Comparison of ENCODE assay signal across 32 mouse cellular contexts in the genomic region with DNA sequence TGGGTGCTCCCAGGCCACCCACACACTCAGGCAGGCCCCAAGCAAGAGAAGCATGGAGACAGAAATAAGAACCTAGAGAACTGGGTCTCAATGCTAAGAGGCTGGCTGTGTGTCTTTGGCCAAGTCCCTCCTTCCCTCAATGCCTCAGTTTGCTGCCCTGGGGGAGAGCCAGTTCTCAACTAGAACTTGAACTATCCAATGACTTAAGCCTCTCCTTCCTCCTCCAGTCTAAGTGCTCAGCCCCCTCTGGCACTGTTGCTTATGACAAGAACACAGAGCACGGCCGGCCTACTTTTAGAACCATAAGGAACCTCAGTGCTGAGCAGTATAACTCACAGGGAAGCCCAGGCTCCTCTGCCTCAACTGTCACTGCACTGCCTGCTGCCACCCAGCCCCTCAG. TPM values are rescaled to one million over a fixed set of nuclear protein-coding genes. Genes with fewer than 3 reads are reported as not detected.
DNase-seq lines count a peak whose midpoint lies in the region; ATAC-seq and TF ChIP-seq lines count a peak whose summit lies in the region.
"Had no signal": no experiment of that assay in that cellular context is flagged by ENCODE, and none has a peak within 500 bp of the region (broad histone marks: within the 10 kb centered on the region; RNA-seq: fewer than 3 reads in every experiment).

No protein-coding gene starts in this region.

- H3K4me3 ChIP-seq in gastrocnemius, adult 2 months = no peak overlapping the region
- no peak overlapping the region for H3K4me3 ChIP-seq in kidney, embryonic 16.5 days (ENCODE audit: low read length)
- no peak overlapping the region for H3K4me3 ChIP-seq in lung, postnatal 0 days (ENCODE audit: low read depth, low read length)
- H3K4me3 ChIP-seq: embryonic facial prominence, embryonic 10.5 days; embryonic facial prominence, embryonic 13.5 days; erythroblast, embryonic 14.5 days; forebrain, embryonic 12.5 days; forebrain, embryonic 15.5 days; heart, adult 2 months; heart, embryonic 10.5 days; hindbrain, embryonic 10.5 days; hindbrain, embryonic 13.5 days had no signal

- H3K27me3 ChIP-seq in kidney, embryonic 16.5 days (ENCODE audit: insufficient read depth, low read length) = no peaks in the 10 kb centered on the region
- H3K27me3 ChIP-seq in lung, postnatal 0 days (replicated peaks; ENCODE audit: insufficient read depth, low read length) = 0 out of 2 replicates have a peak, but pooled peaks cover 4% of the 10 kb centered on the region
- H3K27me3 ChIP-seq: CH12.LX; embryonic facial prominence, embryonic 13.5 days; forebrain, embryonic 15.5 days; hindbrain, embryonic 13.5 days; Patski had no signal

- DNase-seq in gastrocnemius, postnatal 25 days = peak; percentile 11
- no peak for DNase-seq in gastrocnemius, adult 2 months
- DNase-seq in kidney, adult 9 months = no peak
- DNase-seq in lung, postnatal 0 days (ENCODE audit: low spot score) = peak; percentile 26
- no peak for DNase-seq in lung, postnatal 4 days
- peak; percentile 67 for DNase-seq in adipocyte (ENCODE audit: low spot score)
- DNase-seq: adrenal gland, adult 8-10 months; adrenal gland, postnatal 25 days; B cell, adult 2 months; cerebellum, adult 11-12 months; cerebellum, adult 8-10 months; cerebellum, postnatal 10 days; cerebellum, postnatal 36 days; embryo, embryonic 11 days; gastrocnemius, postnatal 36 days; heart, adult 2 months; heart, postnatal 10 days; heart, postnatal 36 days had no signal

- intact Hi-C loops in gastrocnemius, adult 2 months (cut with DNase I) = loop anchor here (10.0 kb wide), 1 partner anchor 279 kb away; no protein-coding TSS in a partner anchor

- TF ChIP-seq CTCF in gastrocnemius, adult 2 months (IDR thresholded peaks at IDR 0.05) = no peak
- TF ChIP-seq CTCF in lung, postnatal 0 days (IDR thresholded peaks at IDR 0.05) = no peak

- H3K4me2 ChIP-seq in kidney, embryonic 16.5 days (replicated peaks; ENCODE audit: low read depth, low read length) = no peak overlapping the region
- no peak overlapping the region for H3K4me2 ChIP-seq in lung, postnatal 0 days (replicated peaks; ENCODE audit: low read depth, low read length)
- H3K4me2 ChIP-seq: embryonic facial prominence, embryonic 13.5 days; forebrain, embryonic 12.5 days; forebrain, embryonic 15.5 days; hindbrain, embryonic 13.5 days had no signal

- H3K9me3 ChIP-seq in kidney, embryonic 16.5 days (ENCODE audit: low read length) = no peaks in the 10 kb centered on the region
- no peaks in the 10 kb centered on the region for H3K9me3 ChIP-seq in lung, postnatal 0 days (ENCODE audit: low read length)
- H3K9me3 ChIP-seq: embryonic facial prominence, embryonic 10.5 days; embryonic facial prominence, embryonic 13.5 days; forebrain, embryonic 12.5 days; forebrain, embryonic 15.5 days; G1E; heart, embryonic 10.5 days; hindbrain, embryonic 10.5 days; hindbrain, embryonic 13.5 days had no signal

- ATAC-seq in kidney, embryonic 16.5 days (ENCODE audit: low FRiP score, low TSS enrichment) = no peak
- 0 out of 2 replicates have a peak, but pooled peaks have one; percentile 3 for ATAC-seq in lung, postnatal 0 days
- ATAC-seq: forebrain, embryonic 15.5 days; hindbrain, embryonic 16.5 days; Patski had no signal

- H3K4me1 ChIP-seq in kidney, embryonic 16.5 days (ENCODE audit: insufficient read depth, low read length) = no peaks in the 10 kb centered on the region
- no peaks in the 10 kb centered on the region for H3K4me1 ChIP-seq in lung, postnatal 0 days (ENCODE audit: insufficient read depth, low read depth, low read length)
- H3K4me1 ChIP-seq: forebrain, embryonic 12.5 days had no signal

- WGBS in kidney, embryonic 16.5 days = 69% methylated on average over 2 of the region's 2 CpGs
- WGBS in lung, postnatal 0 days = 68% methylated on average over 2 of the region's 2 CpGs

- no peak for TF ChIP-seq EP300 in lung, postnatal 0 days (IDR thresholded peaks at IDR 0.05)

- no peak overlapping the region for H3K27ac ChIP-seq in gastrocnemius, adult 2 months
- peak overlapping the region; percentile 17; the same call in 1 of the 2 replicates for H3K27ac ChIP-seq in kidney, embryonic 16.5 days (ENCODE audit: low read length)
- H3K27ac ChIP-seq in lung, postnatal 0 days (ENCODE audit: low read length) = no peak overlapping the region
- H3K27ac ChIP-seq: embryonic facial prominence, embryonic 10.5 days; embryonic facial prominence, embryonic 13.5 days; forebrain, embryonic 12.5 days; forebrain, embryonic 15.5 days; heart, adult 2 months; heart, embryonic 10.5 days; hindbrain, embryonic 10.5 days; hindbrain, embryonic 13.5 days had no signal

- H3K36me3 ChIP-seq in kidney, embryonic 16.5 days (ENCODE audit: insufficient read depth, low read length) = no peaks in the 10 kb centered on the region
- H3K36me3 ChIP-seq in lung, postnatal 0 days (ENCODE audit: insufficient read depth, low read length) = no peaks in the 10 kb centered on the region
- H3K36me3 ChIP-seq: forebrain, embryonic 12.5 days; forebrain, embryonic 15.5 days; G1E; hindbrain, embryonic 10.5 days; hindbrain, embryonic 13.5 days had no signal

- no peak overlapping the region for H3K9ac ChIP-seq in kidney, embryonic 16.5 days (replicated peaks; ENCODE audit: low read length)
- H3K9ac ChIP-seq in lung, postnatal 0 days (replicated peaks; ENCODE audit: low read depth) = no peak overlapping the region
- H3K9ac ChIP-seq: embryonic facial prominence, embryonic 13.5 days; forebrain, embryonic 12.5 days; forebrain, embryonic 15.5 days; hindbrain, embryonic 13.5 days had no signal

RNA-seq across cellular contexts. Expression of gene Adamts15, which starts 8.0 kb away (rescaled TPM):
- 1 to 10 TPM; 2.3 to 2.4 TPM for total RNA-seq in gastrocnemius, postnatal 25 days (2021)
- total RNA-seq in gastrocnemius, adult 2 months (2021) = 1 to 10 TPM; 1.3 to 3.0 TPM
- polyA plus RNA-seq in kidney, embryonic 16.5 days (2015; fragmentation: Nextera tagmentation; extraction: Ambion mirVana) = 9.2 and 9.8 TPM in 2 replicates
- polyA plus RNA-seq in lung, postnatal 0 days (2015; fragmentation: Nextera tagmentation; extraction: Ambion mirVana) = 8.7 and 10.2 TPM in 2 replicates
- total RNA-seq: CH12.LX; granulocyte monocyte progenitor cell, adult 5-6 weeks had no signal
- polyA plus RNA-seq: erythroblast, embryonic 14.5 days; G1E had no signal

RNA-seq across cellular contexts. Expression of gene Adamts8, which starts 28.1 kb away (rescaled TPM):
- 10 to 100 TPM in 1 of 2 experiments, 1 to 10 TPM in 1; 7.5 to 11.6 TPM for total RNA-seq in gastrocnemius, postnatal 25 days (2021)
- total RNA-seq in gastrocnemius, adult 2 months (2021) = 10 to 100 TPM in 1 of 2 experiments, 1 to 10 TPM in 1; 1.5 to 14.6 TPM
- polyA plus RNA-seq in kidney, embryonic 16.5 days (2015; fragmentation: Nextera tagmentation; extraction: Ambion mirVana) = 0.59 and 0.76 TPM in 2 replicates
- 10.5 and 10.7 TPM in 2 replicates for polyA plus RNA-seq in lung, postnatal 0 days (2015; fragmentation: Nextera tagmentation; extraction: Ambion mirVana)
- total RNA-seq: CH12.LX; G1E; granulocyte monocyte progenitor cell, adult 5-6 weeks had no signal
- polyA plus RNA-seq: erythroblast, embryonic 14.5 days; G1E; Patski had no signal

Comparison
In these comparisons a context has a peak if more than half of its experiments do, and no peak if none do; other contexts are left out.
1. DNase-seq: peak in gastrocnemius, postnatal 25 days (single experiment), lung, postnatal 0 days (single experiment) and adipocyte (single experiment); none in gastrocnemius, adult 2 months (single experiment), kidney, adult 9 months (single experiment) and lung, postnatal 4 days (0 of 2).